Comparison of ENCODE assay signal across 8 mouse cellular contexts in genomic region chr9:95511472-95512330, GRCm38 (mm10). TPM values are rescaled to one million over a fixed set of nuclear protein-coding genes. Genes with fewer than 3 reads are reported as not detected.
DNase-seq lines count a peak whose midpoint lies in the region; ATAC-seq and TF ChIP-seq lines count a peak whose summit lies in the region.

U2surp (minus strand) TSS chr9:95511996.

- WGBS in kidney, embryonic 14.5 days = under 1% methylated on average over 74 of the region's 74 CpGs
- WGBS in limb, embryonic 15.5 days = under 1% methylated on average over 74 of the region's 74 CpGs

- H3K9ac ChIP-seq in kidney, embryonic 14.5 days (ENCODE audit: low read depth, low read length) = peak within 1 kb of the TSS; percentile 94
- H3K9ac ChIP-seq in limb, embryonic 15.5 days = peak within 1 kb of the TSS; percentile 96

- H3K4me1 ChIP-seq in bone marrow macrophage, adult 2 months (ENCODE audit: control insufficient read depth, insufficient read depth, low read length) = peaks cover 23% of the 10 kb centered on the region
- H3K4me1 ChIP-seq in embryonic fibroblast, embryonic 13.5 days (ENCODE audit: control insufficient read depth, insufficient read depth, low read length) = peaks cover 7% of the 10 kb centered on the region
- H3K4me1 ChIP-seq in kidney, embryonic 14.5 days (ENCODE audit: control insufficient read depth, insufficient read depth, low read length) = peaks cover 11% of the 10 kb centered on the region
- H3K4me1 ChIP-seq in limb, embryonic 15.5 days = peaks cover 14% of the 10 kb centered on the region

- peak within 1 kb of the TSS; percentile 89 for H3K27ac ChIP-seq in bone marrow macrophage, adult 2 months (ENCODE audit: insufficient read depth, low read depth, low read length)
- H3K27ac ChIP-seq in embryonic fibroblast, embryonic 13.5 days (ENCODE audit: insufficient read depth, low read length) = peak within 1 kb of the TSS; percentile 80
- H3K27ac ChIP-seq in kidney, embryonic 14.5 days (ENCODE audit: low read depth, low read length) = peak within 1 kb of the TSS; percentile 89
- H3K27ac ChIP-seq in limb, embryonic 15.5 days = peak within 1 kb of the TSS; percentile 91

- peak; percentile 96 for ATAC-seq in kidney, embryonic 14.5 days (ENCODE audit: low FRiP score, low TSS enrichment)
- peak; percentile 95 for ATAC-seq in limb, embryonic 15.5 days (ENCODE audit: insufficient number of reproducible peaks, low FRiP score, low TSS enrichment, low read depth)

- H3K36me3 ChIP-seq in kidney, embryonic 14.5 days (ENCODE audit: control insufficient read depth, insufficient read depth, low read length) = no peaks in the 10 kb centered on the region
- no peaks in the 10 kb centered on the region; the same call in 1 of the 2 replicates for H3K36me3 ChIP-seq in limb, embryonic 15.5 days

- DNase-seq in A20 (ENCODE audit: low read depth, low spot score) = peak; percentile 98
- peak; percentile 94 to 97 for DNase-seq in heart, adult 9 months (ENCODE audit: low spot score in 2 of 2)
- peak; percentile 89 to 94 for DNase-seq in monocyte, adult 2 months (ENCODE audit: low read depth in 1 of 2, low spot score in 2 of 2)
- DNase-seq in spleen, postnatal 36 days (ENCODE audit: low spot score in 2 of 2) = peak; percentile 95

- H3K27me3 ChIP-seq in kidney, embryonic 14.5 days (ENCODE audit: control insufficient read depth, insufficient read depth, low read length) = no peaks in the 10 kb centered on the region
- no peaks in the 10 kb centered on the region for H3K27me3 ChIP-seq in limb, embryonic 15.5 days

- TF ChIP-seq POLR2A in bone marrow macrophage, adult 2 months (IDR thresholded peaks at IDR 0.05; ENCODE audit: borderline replicate concordance, low read depth, low read length) = no peak
- peak; percentile 76 for TF ChIP-seq POLR2A in embryonic fibroblast, embryonic 13.5 days (IDR thresholded peaks at IDR 0.05; ENCODE audit: low read depth, low read length)

- H3K9me3 ChIP-seq in kidney, embryonic 14.5 days (ENCODE audit: control insufficient read depth, low read length) = no peaks in the 10 kb centered on the region
- no peaks in the 10 kb centered on the region for H3K9me3 ChIP-seq in limb, embryonic 15.5 days

- TF ChIP-seq CTCF in bone marrow macrophage, adult 2 months (IDR thresholded peaks at IDR 0.05; ENCODE audit: low read depth, low read length) = no peak
- TF ChIP-seq CTCF in embryonic fibroblast, embryonic 13.5 days (IDR thresholded peaks at IDR 0.05; ENCODE audit: borderline replicate concordance, insufficient read depth, low read length) = no peak

- H3K4me2 ChIP-seq in kidney, embryonic 14.5 days (replicated peaks; ENCODE audit: low read depth, low read length) = peak within 1 kb of the TSS; percentile 76
- peak within 1 kb of the TSS; percentile 85 for H3K4me2 ChIP-seq in limb, embryonic 15.5 days

- H3K4me3 ChIP-seq in bone marrow macrophage, adult 2 months (ENCODE audit: insufficient read depth, low read length) = peak within 1 kb of the TSS; percentile 82
- H3K4me3 ChIP-seq in embryonic fibroblast, embryonic 13.5 days (ENCODE audit: insufficient read depth, low read length) = peak within 1 kb of the TSS; percentile 86
- peak within 1 kb of the TSS; percentile 72 for H3K4me3 ChIP-seq in kidney, embryonic 14.5 days (ENCODE audit: low read length)
- peak within 1 kb of the TSS; percentile 98 for H3K4me3 ChIP-seq in limb, embryonic 15.5 days

RNA-seq across cellular contexts. Expression of gene U2surp, which starts in this region (rescaled TPM):
- 51.8 and 58.0 TPM in 2 replicates for polyA plus RNA-seq in bone marrow macrophage, adult 2 months (2012; ENCODE audit: insufficient read depth, insufficient read length, missing spikeins)
- polyA plus RNA-seq in embryonic fibroblast, embryonic 13.5 days (2011; ENCODE audit: insufficient read length, low read depth, missing spikeins) = 79.2 and 87.4 TPM in 2 replicates
- 163 and 164 TPM in 2 replicates for polyA plus RNA-seq in kidney, embryonic 14.5 days (2014; fragmentation: Nextera tagmentation; extraction: Ambion mirVana)
- 106 and 122 TPM in 2 replicates for polyA plus RNA-seq in limb, embryonic 15.5 days (2015; fragmentation: Nextera tagmentation; extraction: Ambion mirVana)

Comparison
In these comparisons a context has a peak if more than half of its experiments do, and no peak if none do; other contexts are left out.
1. Peak in every context shown above with its lines: DNase-seq, ATAC-seq, H3K4me3 ChIP-seq and H3K27ac ChIP-seq.